Mouse (Mus musculus) monocyte, adult 5-6 weeks (primary cell): ENCODE measurements around the gene Mocs1. TPM values are rescaled to one million over a fixed set of nuclear protein-coding genes. Genes with fewer than 3 reads are reported as not detected.

Source experiments
- ATAC-seq: fragments of 153-309, 156-312 bp; replicated peaks from 2 replicates; pipeline ENCODE4 v1.8.0; 2017; ENCODE audit warnings: mild to moderate bottlenecking; ENCODE audit not compliant: low TSS enrichment, insufficient number of reproducible peaks, severe bottlenecking, poor library complexity, low FRiP score
- total RNA-seq: library from RNA; stranded (forward); fragments of 200-1000, 200-491, 200-594 nt; gene quantifications from 3 replicates; pipeline ENCODE4 v1.2.3, GENCODE M21; 2017

Gene Mocs1
- total RNA-seq, 1 experiment from 2014 or later, result 15.6 TPM

DNA sequence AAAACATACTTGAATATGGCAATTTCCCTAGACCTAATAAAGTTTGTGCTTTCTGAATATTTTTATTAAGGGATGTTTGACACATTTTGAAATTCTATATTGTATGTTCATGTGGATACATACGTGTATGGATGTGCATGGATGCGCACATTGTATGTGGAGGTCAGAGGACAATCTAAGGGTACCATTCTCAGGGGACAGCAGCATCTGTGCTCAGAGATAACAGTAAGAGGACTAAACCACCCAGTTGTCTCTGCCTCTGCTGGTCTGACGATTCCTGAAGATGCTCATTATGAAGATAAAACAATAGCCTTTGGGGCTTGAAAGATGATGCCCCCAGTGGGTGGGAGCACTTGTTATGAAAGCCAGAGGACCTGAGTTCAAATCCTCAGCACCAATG is 36.7 kb downstream of the Mocs1 start:
- no peak for ATAC-seq

DNA sequence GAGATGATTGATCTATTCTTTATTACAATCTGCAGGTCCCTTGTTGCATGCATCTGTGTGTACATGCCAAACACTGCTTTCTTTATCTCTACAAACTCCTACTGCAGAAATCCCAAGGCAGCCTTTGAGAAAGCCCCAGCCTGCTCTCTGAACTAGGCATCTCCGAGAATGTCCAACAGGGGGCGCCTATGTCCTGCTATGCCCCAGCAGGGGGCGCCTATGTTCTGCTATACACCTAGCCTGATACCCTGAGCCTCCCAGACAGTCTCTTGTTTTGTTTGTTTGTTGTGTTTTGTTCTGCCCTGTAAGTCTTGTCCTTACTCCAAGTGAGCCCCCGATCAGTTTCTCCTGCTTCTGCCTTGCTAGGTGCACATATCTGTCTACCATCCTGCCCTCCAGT is 40.1 kb downstream of the Mocs1 start:
- no peak for ATAC-seq

DNA sequence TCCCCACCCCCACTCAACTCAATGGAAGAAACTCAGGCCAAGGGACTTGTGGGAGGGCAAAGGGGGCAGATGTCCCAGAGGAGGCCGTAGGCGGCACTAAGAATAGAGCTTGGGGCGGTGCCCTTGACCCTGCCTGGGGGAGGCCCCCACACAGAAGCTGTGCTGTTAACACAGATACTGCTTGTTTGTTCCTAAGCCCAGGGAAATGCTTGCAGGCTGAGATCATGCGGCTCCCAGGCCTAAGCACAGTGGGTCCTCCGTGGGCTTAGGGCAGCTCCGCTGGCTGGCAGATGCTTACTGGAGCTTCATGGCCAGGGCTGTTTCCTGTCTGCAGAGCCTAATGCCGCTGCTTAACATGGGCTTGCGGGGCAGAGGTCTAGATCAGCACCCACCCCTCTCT is 44.5 kb downstream of the Mocs1 start:
- no peak for ATAC-seq

DNA sequence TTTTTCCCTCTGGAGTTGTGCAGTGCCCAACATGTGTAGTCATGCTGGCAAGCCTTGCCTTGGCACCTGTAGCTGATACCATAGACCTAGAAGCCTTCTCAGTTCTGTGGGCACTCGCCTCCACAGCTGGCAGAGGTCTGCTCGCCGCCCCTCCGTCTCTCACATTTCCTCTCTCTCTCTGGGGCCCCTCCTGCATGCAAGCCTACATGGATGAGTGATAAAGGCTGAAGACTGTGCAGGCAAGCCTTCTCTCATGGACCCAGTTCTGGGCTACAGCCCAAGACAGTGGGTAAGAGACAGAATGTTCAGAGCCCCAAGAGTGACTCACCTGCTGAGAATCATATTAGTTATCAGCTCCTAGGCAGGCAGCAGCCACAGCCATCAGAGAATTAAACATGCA is 45.9 kb downstream of the Mocs1 start:
- ATAC-seq, result no peak

DNA sequence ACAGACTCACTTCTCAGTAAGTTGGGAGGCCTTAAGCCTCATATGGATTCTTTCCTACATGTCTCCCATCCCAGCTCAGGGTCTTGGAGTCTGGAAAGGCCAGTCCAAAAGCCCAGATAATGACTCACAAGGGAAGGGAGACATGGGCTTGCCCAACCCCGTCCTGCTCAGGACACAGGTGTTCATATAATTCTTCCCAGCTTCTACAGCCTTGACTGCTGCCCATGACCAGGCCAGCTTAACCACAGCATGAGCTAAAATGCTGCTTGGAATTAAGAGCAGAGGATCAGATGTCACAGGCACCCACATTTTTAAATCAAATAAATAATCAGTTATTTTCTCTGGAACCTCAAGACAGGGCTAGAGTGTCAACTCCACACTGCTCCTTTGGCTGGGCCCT is 47.0 kb downstream of the Mocs1 start:
- no peak for ATAC-seq

DNA sequence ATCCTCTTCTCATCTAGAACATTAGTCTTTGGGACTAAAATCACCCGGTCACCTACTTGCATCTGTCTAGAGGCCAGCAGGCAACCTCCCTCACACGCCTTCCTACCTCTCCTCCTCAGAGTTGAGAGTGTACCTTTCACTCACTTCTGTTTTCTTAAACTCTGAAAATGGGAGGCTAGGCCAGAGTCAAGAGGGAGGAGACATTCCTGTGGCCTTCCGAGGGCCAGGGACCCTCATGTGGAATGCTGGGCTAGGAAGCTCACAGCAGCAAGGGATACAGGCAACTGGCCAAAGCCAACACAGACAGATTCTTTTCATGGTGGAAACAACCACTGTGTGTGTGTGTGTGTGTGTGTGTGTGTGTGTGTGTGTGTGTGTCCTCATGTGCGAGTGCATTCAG is 49.2 kb downstream of the Mocs1 start:
- no peak for ATAC-seq

DNA sequence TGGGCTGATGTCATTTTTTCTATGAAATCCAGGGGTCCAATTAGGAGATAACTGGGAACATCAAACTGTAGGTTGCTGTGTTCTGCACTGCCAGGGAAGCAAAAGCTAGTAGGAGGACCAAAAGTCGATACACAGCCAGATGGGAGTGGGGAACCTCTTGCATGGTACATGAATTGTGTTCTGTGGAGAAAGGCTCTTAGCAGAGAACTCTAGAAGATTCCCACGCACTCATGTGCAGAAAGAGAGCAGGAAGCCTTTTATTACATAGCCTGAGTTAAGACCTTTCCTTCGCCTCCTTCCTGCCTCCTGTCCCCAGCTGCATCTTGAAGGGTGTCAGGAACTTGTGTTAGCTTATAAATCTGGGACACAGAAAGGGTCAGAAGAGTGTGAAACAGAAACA is 53.7 kb downstream of the Mocs1 start:
- no peak for ATAC-seq

DNA sequence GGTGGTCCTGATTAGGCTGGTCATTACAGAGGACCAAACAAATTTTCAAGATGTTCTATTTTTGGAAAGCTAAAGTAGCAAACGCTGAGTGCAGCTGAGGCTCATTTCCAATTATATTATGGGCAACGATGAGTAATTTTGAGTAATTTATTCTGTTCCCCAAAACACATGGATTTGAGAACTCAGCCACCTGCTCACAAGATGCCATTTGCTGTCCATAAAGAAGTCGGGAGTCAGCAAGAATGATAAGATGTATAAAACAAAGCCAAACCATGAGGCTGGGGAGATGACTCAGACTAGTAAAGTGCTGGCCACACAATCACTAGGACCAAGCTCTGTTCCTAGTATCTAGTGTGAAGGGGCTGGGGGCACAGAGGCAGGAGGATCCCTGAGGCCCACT is 56.3 kb downstream of the Mocs1 start:
- ATAC-seq, result no peak

DNA sequence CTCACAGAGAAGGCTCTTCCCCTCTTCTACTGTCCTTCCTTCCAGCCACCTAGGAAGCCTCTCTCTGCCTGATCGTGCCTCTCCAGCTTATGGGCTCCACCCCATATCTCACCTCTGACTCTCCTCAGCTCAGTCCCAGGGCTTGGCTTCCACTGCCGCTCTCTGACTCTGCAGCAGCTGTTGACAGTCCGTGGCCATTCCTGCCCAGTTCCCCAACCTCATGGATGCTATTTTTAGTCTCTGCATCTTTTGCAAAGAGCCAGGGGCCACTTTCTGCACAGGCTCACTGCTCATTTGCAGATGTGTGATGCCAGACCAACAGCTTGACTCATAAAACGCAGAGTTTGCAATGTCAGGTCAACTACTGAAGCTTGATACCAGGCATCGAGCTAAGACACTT is 60.9 kb downstream of the Mocs1 start:
- no peak for ATAC-seq

DNA sequence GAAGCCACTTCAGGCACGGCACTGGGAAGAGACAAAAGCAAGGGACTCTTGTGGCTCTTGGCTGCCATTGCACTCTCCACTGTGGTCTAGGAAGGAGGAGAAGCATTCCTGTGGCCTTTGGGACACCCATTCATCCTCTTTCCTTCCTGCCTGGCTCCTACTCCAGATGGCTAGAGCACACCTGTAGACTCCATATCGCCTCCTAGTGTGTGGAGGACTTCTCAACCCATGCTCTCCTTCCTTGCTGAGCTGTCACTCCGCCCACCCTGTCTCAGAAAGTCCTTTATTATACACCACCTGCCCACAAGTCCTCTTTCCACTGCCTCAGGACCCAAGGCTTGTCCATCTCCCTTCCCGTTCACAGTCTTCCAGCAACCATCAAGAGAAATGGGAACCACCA is 65.1 kb downstream of the Mocs1 start:
- no peak for ATAC-seq

DNA sequence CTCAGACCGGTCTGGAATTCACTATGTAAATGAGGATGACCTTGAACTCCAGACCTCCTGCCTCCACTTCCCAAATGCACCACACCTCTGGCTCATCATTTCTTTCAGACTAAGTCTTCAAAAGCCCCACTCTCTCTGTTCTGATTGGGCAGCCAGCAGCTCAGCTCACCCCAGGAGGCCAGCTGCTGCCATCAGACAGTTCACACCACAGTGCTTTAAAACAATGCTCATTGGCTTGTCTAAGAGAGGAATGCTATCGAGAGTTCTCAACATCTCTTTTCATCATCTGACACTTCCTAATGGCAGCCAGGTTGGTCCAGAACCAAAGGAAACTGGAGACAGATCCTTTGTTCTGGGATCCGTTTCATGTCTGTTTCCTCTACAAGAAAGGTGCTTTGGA is 70.0 kb downstream of the Mocs1 start:
- ATAC-seq, result no peak

DNA sequence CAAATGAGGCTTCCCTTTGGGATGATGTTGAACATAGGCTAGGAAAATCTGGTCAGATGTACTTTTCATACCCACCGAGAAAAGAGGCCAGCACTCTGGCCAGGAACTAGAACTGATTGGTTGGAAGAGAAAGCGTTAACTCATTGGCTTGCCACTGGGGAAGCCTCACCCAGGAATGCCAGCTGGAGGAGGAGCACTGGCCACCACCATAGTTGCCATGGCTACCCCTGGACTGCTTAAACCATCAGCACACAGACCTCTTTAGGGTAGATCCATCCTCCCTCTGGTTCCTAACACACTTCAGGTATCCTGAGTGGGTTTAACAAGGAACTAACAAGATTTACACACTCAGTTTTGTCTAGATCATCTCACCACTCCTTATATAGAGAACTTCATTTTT is 71.5 kb downstream of the Mocs1 start:
- ATAC-seq, result no peak

DNA sequence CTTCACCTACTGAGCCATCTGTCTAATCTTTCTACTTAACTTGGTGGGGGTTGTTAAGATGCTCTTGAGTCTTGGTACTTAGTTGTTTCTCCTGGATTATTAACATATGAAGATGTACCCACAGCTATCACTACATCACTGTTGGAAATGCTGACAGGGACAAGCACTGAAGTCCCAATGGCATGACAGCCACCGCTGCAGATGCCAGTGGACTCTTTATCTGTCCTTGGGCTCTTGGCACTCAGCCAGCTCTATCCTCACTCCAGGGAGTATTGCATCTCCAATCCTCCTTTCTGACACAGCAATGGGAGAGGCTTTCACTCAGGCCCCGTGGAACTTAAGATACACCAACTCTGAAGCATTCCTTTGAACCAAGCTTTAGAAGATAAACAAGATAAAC is 72.1 kb downstream of the Mocs1 start:
- ATAC-seq, result no peak

DNA sequence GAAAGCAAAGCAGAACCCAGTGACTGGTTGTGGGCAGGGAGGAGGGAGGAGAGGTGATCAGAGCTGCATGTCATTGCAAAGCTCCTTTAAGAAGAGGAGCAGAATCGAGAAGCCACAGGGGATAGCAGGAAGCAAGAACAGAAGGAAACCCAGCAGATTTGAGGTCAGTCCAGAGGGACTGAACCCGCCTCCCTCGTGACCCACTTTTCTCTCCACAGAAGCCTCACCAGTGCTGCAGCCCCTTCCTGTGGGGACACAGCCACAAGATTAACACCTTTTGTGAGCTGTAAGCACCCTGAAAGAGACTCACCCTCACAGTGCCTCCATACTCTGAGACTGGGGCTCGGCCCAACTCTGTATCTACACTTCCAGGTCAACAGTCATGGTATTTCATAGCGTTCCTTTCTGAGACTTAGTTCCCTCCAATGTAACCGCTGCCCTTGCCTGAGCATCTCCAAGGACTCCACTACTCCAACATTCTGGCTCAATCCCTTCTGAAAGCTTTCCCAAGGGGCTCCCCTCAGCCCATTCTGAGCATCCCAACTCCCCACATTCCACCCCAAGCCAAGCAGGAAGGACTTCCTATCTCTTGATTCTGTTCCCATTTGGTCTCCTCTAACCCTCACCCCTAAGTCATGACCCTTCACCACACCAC is 75.2 kb downstream of the Mocs1 start:
- no peak for ATAC-seq

Other genes starting within 250 kb of the Mocs1 start
- 0.10 to 0.21 TPM (median 0.19 TPM) in 3 replicates for gene Daam2, start 136.0 kb downstream of the Mocs1 start, total RNA-seq
- gene Kif6, start 186.8 kb downstream of the Mocs1 start, total RNA-seq, result not detected in 3 replicates